8 mouse cellular contexts compared by ENCODE assay signal in the genomic region with DNA sequence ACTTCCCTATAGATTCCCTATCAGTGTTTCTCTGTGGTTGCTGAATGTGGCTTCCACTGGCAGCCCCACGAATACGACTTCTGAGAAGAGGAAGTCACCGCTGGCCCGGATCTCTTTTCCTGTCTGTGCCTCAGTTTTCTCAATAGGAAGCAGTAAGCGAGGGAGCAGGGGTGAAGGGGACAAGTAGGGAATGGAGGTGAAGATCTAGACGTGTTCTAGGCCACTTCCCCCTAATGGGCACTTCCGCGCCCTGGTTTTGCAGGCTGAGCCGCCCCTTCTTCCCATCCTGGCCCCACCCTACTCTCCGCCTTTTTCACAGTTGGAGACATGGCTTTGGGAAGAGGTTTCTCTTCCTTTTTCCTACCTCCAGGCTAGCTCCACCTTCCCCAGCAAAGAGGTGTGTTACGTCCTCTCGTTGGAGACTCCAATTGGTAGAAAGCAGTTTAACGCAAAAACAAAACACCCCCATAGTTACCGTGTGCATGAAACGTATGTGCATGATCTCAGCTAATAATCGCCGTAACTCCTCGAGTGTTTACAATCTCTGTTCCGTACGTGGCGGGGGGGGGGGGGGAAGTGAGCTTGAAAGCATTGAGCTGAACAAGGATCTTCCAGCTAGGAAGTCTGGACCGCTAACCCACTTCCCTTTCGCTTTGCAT. TPM values are rescaled to one million over a fixed set of nuclear protein-coding genes. Genes with fewer than 3 reads are reported as not detected.
DNase-seq lines count a peak whose midpoint lies in the region; ATAC-seq and TF ChIP-seq lines count a peak whose summit lies in the region.

No protein-coding gene starts in this region.

- intact Hi-C loops in heart, postnatal 25 days (cut with DNase I): loop anchor here (2.0 to 5.0 kb wide), 5 partner anchors 69 to 265 kb away; a partner anchor contains a TSS

- no peak for TF ChIP-seq POLR2A in bone marrow, adult 2 months (IDR thresholded peaks at IDR 0.05; ENCODE audit: borderline replicate concordance, control insufficient read depth, low read depth, low read length)
- no peak for TF ChIP-seq POLR2A in spleen, adult 2 months (IDR thresholded peaks at IDR 0.05; ENCODE audit: low read depth, low read length)

- H3K27ac ChIP-seq in bone marrow, adult 2 months (ENCODE audit: control insufficient read depth, insufficient read depth, low read depth, low read length, poor library complexity): peak overlapping the region; percentile 83
- peak overlapping the region; percentile 95 for H3K27ac ChIP-seq in spleen, adult 2 months (ENCODE audit: insufficient read depth, low read length)

- 0 out of 2 replicates have a peak, but pooled peaks have one; percentile 5 for TF ChIP-seq CTCF in bone marrow, adult 2 months (IDR thresholded peaks at IDR 0.05; ENCODE audit: control insufficient read depth, insufficient read depth, low read length)
- no peak for TF ChIP-seq CTCF in spleen, adult 2 months (IDR thresholded peaks at IDR 0.05; ENCODE audit: extremely low read depth, insufficient read depth, insufficient read length, insufficient replicate concordance)

- H3K4me3 ChIP-seq in bone marrow, adult 2 months (replicated peaks; ENCODE audit: control insufficient read depth, low read depth, low read length): peak overlapping the region; percentile 87
- peak overlapping the region; percentile 82 for H3K4me3 ChIP-seq in erythroblast, embryonic 14.5 days (replicated peaks)
- H3K4me3 ChIP-seq in spleen, adult 2 months (ENCODE audit: extremely low read depth, insufficient read depth, insufficient read length): peak overlapping the region; percentile 71

- H3K27me3 ChIP-seq in erythroblast, embryonic 14.5 days (ENCODE audit: control insufficient read depth): no peaks in the 10 kb centered on the region
- H3K27me3 ChIP-seq in spleen, adult 2 months (ENCODE audit: control insufficient read depth, insufficient read depth, low read length): no peaks in the 10 kb centered on the region

- peak; percentile 34 for ATAC-seq in cerebellum, adult (ENCODE audit: insufficient number of reproducible peaks, low FRiP score, low TSS enrichment)
- peak; percentile 26 for ATAC-seq in megakaryocyte progenitor cell, adult 5-6 weeks (replicated peaks; ENCODE audit: poor library complexity)

- DNase-seq in cerebellum, postnatal 4 days (ENCODE audit: low spot score in 2 of 2): no peak
- DNase-seq in heart, postnatal 25 days (ENCODE audit: low spot score): peak; percentile 54
- peak; percentile 65 to 79 for DNase-seq in kidney, postnatal 4 days
- peak; percentile 21 to 47 for DNase-seq in spleen, adult 2 months (ENCODE audit: low read depth in 1 of 2, low spot score in 2 of 2)

- H3K36me3 ChIP-seq in erythroblast, embryonic 14.5 days (ENCODE audit: control insufficient read depth): peaks cover 6% of the 10 kb centered on the region
- H3K36me3 ChIP-seq in spleen, adult 2 months (ENCODE audit: control insufficient read depth, insufficient read depth, low read length): no peaks in the 10 kb centered on the region; the same call in 1 of the 2 replicates

- no peaks in the 10 kb centered on the region for H3K9me3 ChIP-seq in erythroblast, embryonic 14.5 days (ENCODE audit: control insufficient read depth, low read length)

- 0% methylated on average over 23 of the region's 23 CpGs for WGBS in bone marrow, adult 2 months
- under 1% methylated on average over 23 of the region's 23 CpGs for WGBS in spleen, adult 2 months

- peaks cover 7% of the 10 kb centered on the region; the same call in 1 of the 2 replicates for H3K4me1 ChIP-seq in bone marrow, adult 2 months (ENCODE audit: control insufficient read depth, insufficient read depth, low read length)
- H3K4me1 ChIP-seq in erythroblast, embryonic 14.5 days (ENCODE audit: control insufficient read depth): peaks cover 51% of the 10 kb centered on the region
- H3K4me1 ChIP-seq in spleen, adult 2 months (ENCODE audit: control insufficient read depth, insufficient read depth, insufficient read length): peaks cover 15% of the 10 kb centered on the region; the same call in 1 of the 2 replicates

RNA-seq across cellular contexts. Expression of a gene that starts 13.5 kb away (rescaled TPM):
- 2.9 and 5.7 TPM in 2 replicates for polyA plus RNA-seq in bone marrow, adult 2 months (2011; ENCODE audit: insufficient read depth, insufficient read length, low replicate concordance, missing spikeins)
- not detected in 2 replicates for polyA plus RNA-seq in erythroblast, embryonic 14.5 days (2012)
- total RNA-seq in heart, postnatal 25 days (2021): 100 to 1,000 TPM; 600 to 610 TPM
- not detected in 2 replicates for total RNA-seq in megakaryocyte progenitor cell, adult 5-6 weeks (2015)
- total RNA-seq in megakaryocyte progenitor cell, adult 5-6 weeks (2017): not detected in 2 replicates
- polyA plus RNA-seq in spleen, adult 2 months (2012; rRNA removed): 3.1 and 3.9 TPM in 2 replicates

RNA-seq across cellular contexts. Expression of a gene that starts 17.7 kb away (rescaled TPM):
- polyA plus RNA-seq in bone marrow, adult 2 months (2011; ENCODE audit: insufficient read depth, insufficient read length, low replicate concordance, missing spikeins): 1.2 TPM in 1 of 2 replicates, not detected in the other
- 0.01 TPM in 1 of 2 replicates, not detected in the other for polyA plus RNA-seq in erythroblast, embryonic 14.5 days (2012)
- total RNA-seq in heart, postnatal 25 days (2021): under 1 TPM in 1 of 2 experiments, not detected in 1; 0.06 TPM
- not detected in 2 replicates for total RNA-seq in megakaryocyte progenitor cell, adult 5-6 weeks (2015)
- total RNA-seq in megakaryocyte progenitor cell, adult 5-6 weeks (2017): not detected in 2 replicates
- 2.1 and 3.9 TPM in 2 replicates for polyA plus RNA-seq in spleen, adult 2 months (2012; rRNA removed)

RNA-seq across cellular contexts. Expression of a gene that starts 29.6 kb away (rescaled TPM):
- 1.0 and 2.3 TPM in 2 replicates for polyA plus RNA-seq in bone marrow, adult 2 months (2011; ENCODE audit: insufficient read depth, insufficient read length, low replicate concordance, missing spikeins)
- polyA plus RNA-seq in erythroblast, embryonic 14.5 days (2012): 0.01 TPM in 1 of 2 replicates, not detected in the other
- total RNA-seq in heart, postnatal 25 days (2021): under 1 TPM; 0.10 to 0.14 TPM
- total RNA-seq in megakaryocyte progenitor cell, adult 5-6 weeks (2015): 0.20 and 0.24 TPM in 2 replicates
- 0.04 and 0.14 TPM in 2 replicates for total RNA-seq in megakaryocyte progenitor cell, adult 5-6 weeks (2017)
- 6.7 and 7.3 TPM in 2 replicates for polyA plus RNA-seq in spleen, adult 2 months (2012; rRNA removed)

RNA-seq across cellular contexts. Expression of a gene that starts 49.9 kb away (rescaled TPM):
- 16.4 and 25.4 TPM in 2 replicates for polyA plus RNA-seq in bone marrow, adult 2 months (2011; ENCODE audit: insufficient read depth, insufficient read length, low replicate concordance, missing spikeins)
- polyA plus RNA-seq in erythroblast, embryonic 14.5 days (2012): 2.7 and 3.3 TPM in 2 replicates
- 10 to 100 TPM in 1 of 2 experiments, 1 to 10 TPM in 1; 9.3 to 15.2 TPM for total RNA-seq in heart, postnatal 25 days (2021)
- 28.8 and 29.7 TPM in 2 replicates for total RNA-seq in megakaryocyte progenitor cell, adult 5-6 weeks (2015)
- total RNA-seq in megakaryocyte progenitor cell, adult 5-6 weeks (2017): 25.5 and 30.6 TPM in 2 replicates
- 117 and 119 TPM in 2 replicates for polyA plus RNA-seq in spleen, adult 2 months (2012; rRNA removed)

RNA-seq across cellular contexts. Expression of a gene that starts 53.2 kb away (rescaled TPM):
- not detected in 2 replicates for polyA plus RNA-seq in bone marrow, adult 2 months (2011; ENCODE audit: insufficient read depth, insufficient read length, low replicate concordance, missing spikeins)
- not detected in 2 replicates for polyA plus RNA-seq in erythroblast, embryonic 14.5 days (2012)
- not detected for total RNA-seq in heart, postnatal 25 days (2021)
- not detected in 2 replicates for total RNA-seq in megakaryocyte progenitor cell, adult 5-6 weeks (2015)
- not detected in 2 replicates for total RNA-seq in megakaryocyte progenitor cell, adult 5-6 weeks (2017)
- 0.04 TPM in 1 of 2 replicates, not detected in the other for polyA plus RNA-seq in spleen, adult 2 months (2012; rRNA removed)

Comparison
In these comparisons a context has a peak if more than half of its experiments do, and no peak if none do; other contexts are left out.
1. DNase-seq: peak in heart, postnatal 25 days (single experiment), kidney, postnatal 4 days (2 of 2) and spleen, adult 2 months (2 of 2); none in cerebellum, postnatal 4 days (0 of 2).
2. Peak in every context shown above with its lines, with median percentiles within 50 percentile points of each other: H3K4me3 ChIP-seq.